Mouse (Mus musculus) spleen, adult 18-20 months (tissue): ENCODE measurements around the gene Gm4307.
"Not testable (repeated sequence)": the region's sequence is repeated elsewhere in the genome, so short reads cannot be mapped to it uniquely, and the experiment has no call there.

Experiments used
- DNase-seq, 2 experiments: peaks; one replicate each; pipeline ENCODE4 v3.0.0; 2022; ENCODE audit warnings: mixed read lengths in 2 of 2

Gene Gm4307

GRCm38 (mm10) chr10:100361038-100361437 is at the start of gene Gm4307:
Gene Gm4307 (plus strand): TSS chr10:100361338.
- DNase-seq, result not testable (repeated sequence)

GRCm38 (mm10) chr10:100335376-100335775 is 25.8 kb upstream of the Gm4307 start, which contains the start of gene Gm4301:
Gene Gm4301 (plus strand): TSS chr10:100335676.
- not testable (repeated sequence) for DNase-seq

- not testable (repeated sequence) for DNase-seq
These were observed 20.6 kb upstream of the Gm4307 start, which contains the start of gene Gm4302 for GRCm38 (mm10) chr10:100340536-100340935. Gene Gm4302 (plus strand): TSS chr10:100340836.

- DNase-seq, result not testable (repeated sequence)
These were observed 15.5 kb upstream of the Gm4307 start, which contains the start of gene Gm4303 for GRCm38 (mm10) chr10:100345672-100346071. Gene Gm4303 (plus strand): TSS chr10:100345972.

GRCm38 (mm10) chr10:100350793-100351192 is 10.3 kb upstream of the Gm4307 start, which contains the start of gene Gm4305:
Gene Gm4305 (plus strand): TSS chr10:100351093.
- not testable (repeated sequence) for DNase-seq

GRCm38 (mm10) chr10:100356841-100357240 is 4.3 kb upstream of the Gm4307 start:
- DNase-seq, result peak; percentile 3 to 11

GRCm38 (mm10) chr10:100382460-100382859 is 21.3 kb downstream of the Gm4307 start, which contains the start of gene Gm4312:
Gene Gm4312 (minus strand): TSS chr10:100382560.
- not testable (repeated sequence) for DNase-seq

- DNase-seq, result not testable (repeated sequence)
These were observed 41.2 kb downstream of the Gm4307 start for GRCm38 (mm10) chr10:100402301-100402700.
